Mouse (Mus musculus) lung, embryonic 14.5 days (tissue): ENCODE results near the gene Mdga2. TPM values are rescaled to one million over a fixed set of nuclear protein-coding genes. Genes with fewer than 3 reads are reported as not detected.
A peak's percentile ranks its signal among the peaks of the same experiment; 100 is the strongest.

Source experiments
- ATAC-seq: fragments of 200-750 bp; cut with Nextera tagmentation; 2 replicates; pipeline ENCODE4 v1.8.0; 2017; ENCODE audit warnings: mild to moderate bottlenecking, moderate TSS enrichment, moderate library complexity; ENCODE audit not compliant: insufficient read depth
- DNase-seq: peaks from one replicate; pipeline ENCODE4 v3.0.0-alpha.2; 2015
- H3K27ac ChIP-seq: fragments of 300-500 bp; sonication (generic); 2 replicates; pipeline ENCODE4 v1.5.1; 2014; ENCODE audit warnings: low read depth, mild to moderate bottlenecking, moderate library complexity
- H3K27me3 ChIP-seq: fragments of 300-500 bp; sonication (generic); 2 replicates; pipeline ENCODE4 v1.6.1; 2014; ENCODE audit warnings: low read length, control low read depth; ENCODE audit not compliant: insufficient read depth
- H3K36me3 ChIP-seq: fragments of 300-500 bp; sonication (generic); 2 replicates; pipeline ENCODE4 v1.6.1; 2014; ENCODE audit warnings: control low read depth; ENCODE audit not compliant: insufficient read depth
- H3K4me1 ChIP-seq: fragments of 300-500 bp; sonication (generic); 2 replicates; pipeline ENCODE4 v1.6.1; 2014; ENCODE audit warnings: antibody characterized with exemption, control low read depth; ENCODE audit not compliant: insufficient read depth
- H3K4me2 ChIP-seq: fragments of 300-500 bp; sonication (generic); 2 replicates; pipeline ENCODE4 v1.6.1; 2014; ENCODE audit warnings: mild to moderate bottlenecking
- H3K4me3 ChIP-seq: fragments of 300-500 bp; sonication (generic); 2 replicates; pipeline ENCODE4 v1.5.1; 2014; ENCODE audit warnings: low read depth, low read length
- H3K9ac ChIP-seq: fragments of 300-500 bp; sonication (generic); 2 replicates; pipeline ENCODE4 v1.6.1; 2014
- H3K9me3 ChIP-seq: fragments of 300-500 bp; sonication (generic); 2 replicates; pipeline ENCODE4 v1.6.1; 2016; ENCODE audit warnings: low read depth, low read length, control low read depth
- CTCF ChIP-seq: IDR thresholded peaks from 2 replicates; pipeline ENCODE4 v1.5.1; 2016; ENCODE audit warnings: antibody characterized with exemption, low read depth
- WGBS: fragments of 180-500 bp; shearing (Covaris S2); extraction: QIAGEN DNeasy Blood & Tissue Kit; methylation state at CpG from one replicate; pipeline ENCODE4 v1.1.7; 2014; 5-methylcytosine and 5-hydroxymethylcytosine counted together
- polyA plus RNA-seq: library from polyadenylated mRNA; unstranded; fragments of >200 nt; fragmentation: Nextera tagmentation; extraction: Ambion mirVana; gene quantifications from 2 replicates; pipeline ENCODE4 v1.2.1, GENCODE M21; 2014

Gene Mdga2
- polyA plus RNA-seq, 1 experiment from 2014 or later, result 0.41 TPM

- TF ChIP-seq CTCF, result no peak
- 82% methylated on average over 6 of the region's 6 CpGs for WGBS
Observed at GRCm38 (mm10) chr12:67118652-67119515, 103.5 kb downstream of the Mdga2 start.

GRCm38 (mm10) chr12:67104171-67104570, 118.2 kb downstream of the Mdga2 start:
- no peak overlapping the region for H3K4me2 ChIP-seq
- TF ChIP-seq CTCF, result no peak
- H3K9ac ChIP-seq, result no peak overlapping the region
- H3K4me1 ChIP-seq, result no peaks in the 10 kb centered on the region
- no peak for ATAC-seq
- no peaks in the 10 kb centered on the region for H3K27me3 ChIP-seq
- no peaks in the 10 kb centered on the region for H3K36me3 ChIP-seq
- WGBS, result 66% methylated on average over 3 of the region's 3 CpGs
- no peak overlapping the region for H3K27ac ChIP-seq
- no peak overlapping the region for H3K4me3 ChIP-seq
- no peak for DNase-seq
- no peaks in the 10 kb centered on the region for H3K9me3 ChIP-seq

More at GRCm38 (mm10) chr12:67118652-67119515, 103.5 kb downstream of the Mdga2 start:
- Histone ChIP-seq H3K4me3 (no peak overlapping the region), H3K9ac (no peak overlapping the region), H3K36me3 (no peaks in the 10 kb centered on the region), H3K27me3 (no peaks in the 10 kb centered on the region), H3K4me1 (no peaks in the 10 kb centered on the region), H3K27ac (no peak overlapping the region), H3K9me3 (no peaks in the 10 kb centered on the region), H3K4me2 (no peak overlapping the region)
- no peak for DNase-seq
- no peak for ATAC-seq

GRCm38 (mm10) chr12:67094414-67094813, 127.9 kb downstream of the Mdga2 start:
- H3K4me1 ChIP-seq, result no peaks in the 10 kb centered on the region
- no peaks in the 10 kb centered on the region for H3K36me3 ChIP-seq
- H3K27me3 ChIP-seq, result no peaks in the 10 kb centered on the region
- H3K27ac ChIP-seq, result no peak overlapping the region
- no peak overlapping the region for H3K4me3 ChIP-seq
- no peak for ATAC-seq
- TF ChIP-seq CTCF, result no peak
- no peak overlapping the region for H3K4me2 ChIP-seq
- no peak overlapping the region for H3K9ac ChIP-seq
- no peaks in the 10 kb centered on the region for H3K9me3 ChIP-seq
- no peak for DNase-seq

GRCm38 (mm10) chr12:67090420-67090965, 131.9 kb downstream of the Mdga2 start:
- Histone ChIP-seq H3K4me1 (no peaks in the 10 kb centered on the region), H3K36me3 (no peaks in the 10 kb centered on the region), H3K4me2 (no peak overlapping the region), H3K27ac (no peak overlapping the region), H3K9me3 (no peaks in the 10 kb centered on the region), H3K27me3 (no peaks in the 10 kb centered on the region), H3K9ac (no peak overlapping the region), H3K4me3 (no peak overlapping the region)
- peak; percentile 8 for DNase-seq
- TF ChIP-seq CTCF, result no peak
- 38% methylated on average over 2 of the region's 2 CpGs for WGBS
- ATAC-seq, result no peak

GRCm38 (mm10) chr12:67059136-67060014, 163.0 kb downstream of the Mdga2 start:
- TF ChIP-seq CTCF, result no peak
- no peak overlapping the region for H3K4me3 ChIP-seq
- peak; percentile 49 for DNase-seq
- no peak overlapping the region for H3K27ac ChIP-seq
- WGBS, result 68% methylated on average over 19 of the region's 19 CpGs
- peaks cover 10% of the 10 kb centered on the region for H3K9me3 ChIP-seq
- peak; percentile 93 for ATAC-seq
- no peak overlapping the region for H3K9ac ChIP-seq
- H3K36me3 ChIP-seq, result no peaks in the 10 kb centered on the region
- H3K27me3 ChIP-seq, result no peaks in the 10 kb centered on the region
- no peaks in the 10 kb centered on the region for H3K4me1 ChIP-seq
- H3K4me2 ChIP-seq, result no peak overlapping the region

GRCm38 (mm10) chr12:67056621-67057020, 165.7 kb downstream of the Mdga2 start:
- Histone ChIP-seq H3K27ac (no peak overlapping the region), H3K4me2 (no peak overlapping the region), H3K9me3 (peaks cover 10% of the 10 kb centered on the region), H3K9ac (no peak overlapping the region), H3K27me3 (no peaks in the 10 kb centered on the region), H3K4me1 (no peaks in the 10 kb centered on the region), H3K36me3 (no peaks in the 10 kb centered on the region), H3K4me3 (no peak overlapping the region)
- ATAC-seq (no peak), DNase-seq (no peak)
- WGBS, result 90% methylated on average over 3 of the region's 3 CpGs
- no peak for TF ChIP-seq CTCF
